Mouse (Mus musculus): ENCODE data around the gene Taf3. TPM values are rescaled to one million over a fixed set of nuclear protein-coding genes. Genes with fewer than 3 reads are reported as not detected.

Gene Taf3
- polyA plus RNA-seq, 1 experiment from 2014 or later, result 15.4 TPM

DNA sequence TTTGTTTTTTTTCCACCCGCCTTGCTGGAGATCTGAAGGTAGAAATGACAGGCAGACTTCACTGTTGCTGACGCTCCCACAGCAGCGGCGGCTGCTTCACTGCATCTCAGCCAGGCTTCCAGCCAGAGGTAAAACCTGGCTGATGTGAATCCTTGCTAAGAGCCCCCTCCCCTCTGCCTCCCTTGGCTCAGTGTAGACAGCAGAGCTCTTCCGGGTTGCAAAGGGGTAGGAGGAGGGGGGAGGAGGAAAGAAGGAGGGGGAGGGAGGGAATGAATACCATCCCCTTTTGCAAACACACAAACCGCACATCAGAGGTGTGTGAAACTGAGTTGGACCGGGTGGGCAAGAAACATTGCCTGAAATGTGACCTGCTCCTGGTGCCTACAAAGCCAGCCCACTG lies 160.8 kb downstream of the Taf3 start:
- H3K4me3 ChIP-seq (ENCODE audit: low read length), result peak overlapping the region; percentile 55

DNA sequence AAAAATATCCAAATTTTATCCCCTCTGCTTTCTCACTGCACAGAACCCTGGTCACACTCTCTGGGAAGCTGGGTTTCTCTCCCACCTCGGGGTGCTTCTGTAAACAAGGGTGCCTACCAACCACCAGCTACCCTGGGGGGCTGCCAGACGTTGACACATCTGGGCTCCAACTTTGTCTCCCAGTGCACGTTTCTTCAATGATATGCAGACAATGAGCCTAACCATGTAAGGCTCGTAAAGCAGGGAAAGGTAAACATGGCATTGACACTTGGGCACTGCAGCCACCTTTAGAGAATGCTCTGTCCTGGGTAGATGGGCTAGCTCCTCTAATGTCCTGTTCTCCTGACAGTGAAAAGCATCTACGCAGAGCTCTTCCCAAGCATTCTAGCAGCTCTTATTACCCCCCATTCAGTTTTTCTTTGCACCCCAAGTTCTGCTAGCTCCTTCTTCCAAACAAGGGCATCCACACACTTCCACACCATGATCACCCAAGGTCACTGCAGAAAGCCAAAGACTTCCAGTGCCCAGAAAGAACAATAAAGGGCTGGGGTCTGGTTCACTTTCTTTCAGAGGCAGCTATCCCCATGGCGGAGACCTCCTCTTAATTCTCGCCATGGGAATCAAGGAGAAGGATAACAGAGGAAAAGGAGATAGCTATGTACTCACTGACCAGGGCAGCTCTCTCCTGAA lies 161.3 kb downstream of the Taf3 start:
- H3K4me2 ChIP-seq (replicated peaks; ENCODE audit: low read depth, low read length), result peak overlapping the region; percentile 90
- H3K9me3 ChIP-seq (ENCODE audit: low read length), result no peaks in the 10 kb centered on the region
- WGBS, result 3% methylated on average over 7 of the region's 7 CpGs
- H3K4me3 ChIP-seq (ENCODE audit: low read length), result peak overlapping the region; percentile 55
- no peaks in the 10 kb centered on the region for H3K36me3 ChIP-seq (ENCODE audit: insufficient read depth, low read length)
- no peak for ATAC-seq (ENCODE audit: low FRiP score, low TSS enrichment)
- H3K9ac ChIP-seq (replicated peaks; ENCODE audit: low read length), result peak overlapping the region; percentile 68
- H3K4me1 ChIP-seq (ENCODE audit: insufficient read depth, low read length), result 0 out of 2 replicates have a peak, but pooled peaks cover 7% of the 10 kb centered on the region
- H3K27me3 ChIP-seq (ENCODE audit: insufficient read depth, low read length), result peaks cover 91% of the 10 kb centered on the region
- H3K27ac ChIP-seq (ENCODE audit: low read length), result peak overlapping the region; percentile 81

More for the DNA sequence above, 160.8 kb downstream of the Taf3 start:
- Histone ChIP-seq H3K4me2 (replicated peaks; ENCODE audit: low read depth, low read length) (peak overlapping the region; percentile 90), H3K9me3 (ENCODE audit: low read length) (no peaks in the 10 kb centered on the region), H3K9ac (replicated peaks; ENCODE audit: low read length) (peak overlapping the region; percentile 68), H3K27me3 (ENCODE audit: insufficient read depth, low read length) (peaks cover 91% of the 10 kb centered on the region), H3K4me1 (ENCODE audit: insufficient read depth, low read length) (0 out of 2 replicates have a peak, but pooled peaks cover 2% of the 10 kb centered on the region), H3K36me3 (ENCODE audit: insufficient read depth, low read length) (no peaks in the 10 kb centered on the region), H3K27ac (ENCODE audit: low read length) (peak overlapping the region; percentile 81)
- no peak; the same call in 1 of the 2 replicates for ATAC-seq (ENCODE audit: low FRiP score, low TSS enrichment)
- 0% methylated on average over 7 of the region's 7 CpGs for WGBS

DNA sequence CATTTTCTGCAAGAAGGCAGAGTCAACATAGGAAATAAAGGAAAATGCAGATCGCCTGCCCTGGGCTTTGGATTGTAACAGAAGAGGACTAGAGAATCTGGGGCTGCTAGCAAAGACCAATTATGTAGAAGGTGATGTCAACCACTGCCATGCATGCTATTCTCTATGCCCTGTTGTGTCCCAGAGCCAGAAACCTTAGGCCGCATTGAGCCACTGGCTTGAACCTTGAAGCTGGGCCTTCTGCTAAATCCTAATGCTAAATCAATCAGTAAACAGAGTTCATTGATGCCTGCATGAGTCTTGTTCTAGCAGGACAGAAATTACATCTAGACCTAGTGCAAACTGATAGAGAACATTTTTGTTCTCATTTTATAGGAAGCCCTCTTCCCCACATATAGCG lies 162.4 kb downstream of the Taf3 start:
- peak overlapping the region; percentile 35 for H3K27ac ChIP-seq (ENCODE audit: low read length)
- no peak for ATAC-seq (ENCODE audit: low FRiP score, low TSS enrichment)
- H3K36me3 ChIP-seq (ENCODE audit: insufficient read depth, low read length), result no peaks in the 10 kb centered on the region
- WGBS, result 25% methylated on average over 3 of the region's 3 CpGs
- H3K4me3 ChIP-seq (ENCODE audit: low read length), result peak overlapping the region; percentile 55
- H3K9ac ChIP-seq (replicated peaks; ENCODE audit: low read length), result peak overlapping the region; percentile 68
- H3K4me1 ChIP-seq (ENCODE audit: insufficient read depth, low read length), result peaks cover 14% of the 10 kb centered on the region; the same call in 1 of the 2 replicates
- H3K27me3 ChIP-seq (ENCODE audit: insufficient read depth, low read length), result peaks cover 94% of the 10 kb centered on the region
- no peaks in the 10 kb centered on the region for H3K9me3 ChIP-seq (ENCODE audit: low read length)
- H3K4me2 ChIP-seq (replicated peaks; ENCODE audit: low read depth, low read length), result peak overlapping the region; percentile 90

DNA sequence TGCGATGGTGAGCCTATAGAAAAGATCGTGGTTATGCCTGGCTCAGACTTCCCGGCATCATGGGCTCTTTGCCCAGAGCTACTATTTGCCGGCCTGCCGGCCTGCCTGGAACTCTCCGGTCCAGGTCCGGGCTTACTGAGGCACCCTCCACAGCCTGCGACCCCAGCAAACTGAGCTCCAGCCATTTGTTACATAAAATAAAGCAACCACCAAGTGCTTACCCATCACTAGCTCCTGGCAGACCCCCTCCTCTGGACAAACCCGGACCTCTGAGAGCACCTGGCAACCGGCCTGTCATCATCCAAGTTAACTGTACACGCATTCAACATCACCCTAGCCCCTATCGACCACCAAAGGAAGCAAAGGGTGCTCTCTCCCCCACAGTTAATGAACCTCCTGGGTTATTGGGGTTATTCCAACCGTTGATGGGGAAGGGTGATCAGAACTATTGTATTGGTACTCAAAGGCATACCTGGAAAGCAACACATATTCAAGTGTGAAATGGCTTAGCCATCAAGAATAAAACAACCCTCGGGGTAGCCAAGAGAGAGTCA lies 163.1 kb downstream of the Taf3 start:
- no peaks in the 10 kb centered on the region for H3K9me3 ChIP-seq (ENCODE audit: low read length)
- H3K4me2 ChIP-seq (replicated peaks; ENCODE audit: low read depth, low read length), result peak overlapping the region; percentile 90
- peaks cover 95% of the 10 kb centered on the region for H3K27me3 ChIP-seq (ENCODE audit: insufficient read depth, low read length)
- H3K27ac ChIP-seq (ENCODE audit: low read length), result 0 out of 2 replicates have a peak overlapping the region, but pooled peaks have one; percentile 0
- ATAC-seq (ENCODE audit: low FRiP score, low TSS enrichment), result no peak
- WGBS, result 6% methylated on average over 14 of the region's 14 CpGs
- peak overlapping the region; percentile 68 for H3K9ac ChIP-seq (replicated peaks; ENCODE audit: low read length)
- peak overlapping the region; percentile 55 for H3K4me3 ChIP-seq (ENCODE audit: low read length)
- H3K36me3 ChIP-seq (ENCODE audit: insufficient read depth, low read length), result no peaks in the 10 kb centered on the region
- peaks cover 16% of the 10 kb centered on the region; the same call in 1 of the 2 replicates for H3K4me1 ChIP-seq (ENCODE audit: insufficient read depth, low read length)

DNA sequence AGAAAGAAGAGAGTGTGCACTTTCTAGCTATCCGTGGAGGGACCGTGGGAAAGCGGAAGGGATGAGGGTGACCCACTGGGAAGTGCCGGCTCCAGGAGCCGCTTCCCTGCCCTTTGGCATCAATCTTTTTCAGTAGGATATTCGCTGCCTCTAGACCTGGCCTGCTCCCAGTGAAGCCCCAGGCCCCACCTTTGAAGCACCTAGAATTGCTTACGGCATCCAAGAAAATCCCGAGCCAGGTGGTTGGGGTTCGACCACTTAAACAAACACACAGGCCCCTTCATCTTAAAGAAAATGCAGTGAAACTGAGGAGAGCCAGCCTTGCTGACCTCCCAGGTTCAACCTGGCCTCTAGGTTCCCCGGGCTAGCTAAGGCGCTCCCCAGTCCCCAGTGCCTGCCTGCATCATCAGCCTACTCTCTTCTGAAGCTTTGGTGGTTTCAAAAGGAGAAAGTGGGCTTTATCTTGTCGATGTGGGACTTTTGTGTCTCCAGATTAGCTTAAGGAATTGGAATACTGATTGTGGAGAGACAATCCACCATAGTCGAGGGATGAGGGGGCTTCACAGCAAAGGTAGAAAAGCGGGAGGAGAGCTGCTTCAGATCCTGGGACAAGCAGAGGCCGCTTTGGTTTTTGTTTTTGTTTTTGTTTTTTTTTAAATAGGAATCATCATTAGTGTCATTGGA lies 163.7 kb downstream of the Taf3 start:
- 7% methylated on average over 15 of the region's 15 CpGs for WGBS
- Histone ChIP-seq H3K9ac (replicated peaks; ENCODE audit: low read length) (peak overlapping the region; percentile 68), H3K27me3 (ENCODE audit: insufficient read depth, low read length) (peaks cover 94% of the 10 kb centered on the region), H3K4me3 (ENCODE audit: low read length) (peak overlapping the region; percentile 55), H3K4me1 (ENCODE audit: insufficient read depth, low read length) (peaks cover 16% of the 10 kb centered on the region; the same call in 1 of the 2 replicates), H3K27ac (ENCODE audit: low read length) (peak overlapping the region; percentile 67), H3K9me3 (ENCODE audit: low read length) (no peaks in the 10 kb centered on the region), H3K4me2 (replicated peaks; ENCODE audit: low read depth, low read length) (peak overlapping the region; percentile 90), H3K36me3 (ENCODE audit: insufficient read depth, low read length) (no peaks in the 10 kb centered on the region)
- no peak for ATAC-seq (ENCODE audit: low FRiP score, low TSS enrichment)

DNA sequence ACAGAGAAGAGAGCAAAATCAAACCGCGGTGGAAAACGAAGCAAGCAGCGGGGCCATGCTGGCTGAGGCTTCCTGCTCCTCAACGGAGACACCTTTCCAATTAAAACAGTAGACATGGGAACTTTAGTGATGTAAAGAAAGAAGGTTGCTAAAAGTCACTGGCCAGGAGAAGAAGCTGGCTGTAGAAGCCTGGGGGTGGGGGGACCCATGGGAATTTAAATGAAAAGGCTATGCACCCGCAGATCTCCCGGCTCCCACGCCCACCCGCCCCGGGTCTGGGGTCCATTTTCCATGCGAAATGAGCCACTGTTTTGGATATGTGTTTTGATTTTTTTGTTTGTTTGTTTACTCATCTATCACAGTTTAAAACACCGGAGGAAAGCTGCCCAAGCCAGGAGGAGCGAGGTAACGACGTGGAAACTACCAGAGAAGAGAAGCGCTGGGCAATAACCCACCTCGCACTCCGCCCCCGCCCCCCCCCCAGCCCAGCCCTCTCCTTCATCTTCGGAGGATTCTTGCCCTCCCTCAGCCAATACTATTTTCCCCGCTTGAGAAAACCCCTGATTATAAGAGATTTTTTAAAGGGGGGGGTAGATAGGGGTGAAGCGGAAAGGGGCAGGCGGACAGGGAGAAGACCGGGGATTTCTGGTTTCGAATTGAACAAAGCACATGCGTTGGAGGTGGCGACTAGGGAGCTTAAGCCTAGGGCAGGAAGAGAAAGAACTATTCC lies 164.4 kb downstream of the Taf3 start:
- no peak for ATAC-seq (ENCODE audit: low FRiP score, low TSS enrichment)
- H3K4me2 ChIP-seq (replicated peaks; ENCODE audit: low read depth, low read length), result peak overlapping the region; percentile 90
- peaks cover 88% of the 10 kb centered on the region for H3K27me3 ChIP-seq (ENCODE audit: insufficient read depth, low read length)
- peak overlapping the region; percentile 55 for H3K4me3 ChIP-seq (ENCODE audit: low read length)
- no peaks in the 10 kb centered on the region for H3K9me3 ChIP-seq (ENCODE audit: low read length)
- H3K36me3 ChIP-seq (ENCODE audit: insufficient read depth, low read length), result no peaks in the 10 kb centered on the region
- peaks cover 16% of the 10 kb centered on the region; the same call in 1 of the 2 replicates for H3K4me1 ChIP-seq (ENCODE audit: insufficient read depth, low read length)
- WGBS, result 1% methylated on average over 27 of the region's 27 CpGs
- peak overlapping the region; percentile 68 for H3K9ac ChIP-seq (replicated peaks; ENCODE audit: low read length)
- peak overlapping the region; percentile 81 for H3K27ac ChIP-seq (ENCODE audit: low read length)

DNA sequence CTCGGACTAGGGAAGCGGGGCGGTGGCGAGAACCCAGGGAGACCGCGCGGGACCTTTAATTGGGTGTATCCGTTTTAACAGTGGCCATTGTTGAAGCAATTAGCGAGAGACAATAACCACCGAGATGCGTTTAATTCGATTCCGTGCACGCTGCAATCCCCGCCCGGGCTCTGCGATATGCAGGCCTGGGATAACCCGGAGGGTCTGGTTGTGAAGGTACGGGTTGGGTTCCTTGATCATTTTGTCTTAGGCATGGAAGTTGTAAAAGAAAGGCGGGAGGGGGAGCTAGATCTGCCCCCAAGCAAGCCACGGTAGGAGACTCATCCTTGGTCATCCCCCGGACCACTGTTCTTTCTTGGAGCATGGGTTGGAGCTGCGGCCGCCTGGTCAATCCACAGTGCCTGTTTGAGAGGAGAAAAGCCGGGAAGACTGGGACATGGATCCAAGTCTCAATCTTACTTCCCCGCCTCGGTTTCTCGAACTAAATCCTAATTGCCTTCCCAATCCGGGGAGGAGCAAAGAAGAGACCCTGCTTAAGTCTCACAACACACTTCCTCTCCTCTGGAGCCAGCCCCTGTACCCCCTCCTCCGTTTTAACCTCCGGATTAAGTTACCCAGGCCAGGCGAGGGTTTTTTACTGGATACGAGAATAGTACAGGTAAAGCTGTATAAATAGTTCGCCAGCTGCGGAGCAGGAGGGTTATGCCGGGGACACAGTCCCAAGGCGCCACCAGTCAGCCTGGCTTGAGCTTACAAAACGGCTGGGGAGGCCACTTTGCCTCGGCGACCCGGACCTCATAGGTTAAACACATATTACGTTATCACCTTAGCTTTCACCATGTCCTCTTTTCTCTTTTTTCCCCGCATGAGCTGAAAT lies 165.2 kb downstream of the Taf3 start:
- Histone ChIP-seq H3K36me3 (ENCODE audit: insufficient read depth, low read length) (no peaks in the 10 kb centered on the region), H3K9ac (replicated peaks; ENCODE audit: low read length) (peak overlapping the region; percentile 68), H3K4me3 (ENCODE audit: low read length) (peak overlapping the region; percentile 55), H3K27ac (ENCODE audit: low read length) (peak overlapping the region; percentile 81), H3K4me2 (replicated peaks; ENCODE audit: low read depth, low read length) (peak overlapping the region; percentile 90), H3K27me3 (ENCODE audit: insufficient read depth, low read length) (peaks cover 82% of the 10 kb centered on the region), H3K9me3 (ENCODE audit: low read length) (no peaks in the 10 kb centered on the region), H3K4me1 (ENCODE audit: insufficient read depth, low read length) (peaks cover 20% of the 10 kb centered on the region; the same call in 1 of the 2 replicates)
- WGBS, result 1% methylated on average over 43 of the region's 43 CpGs
- ATAC-seq (ENCODE audit: low FRiP score, low TSS enrichment), result no peak

DNA sequence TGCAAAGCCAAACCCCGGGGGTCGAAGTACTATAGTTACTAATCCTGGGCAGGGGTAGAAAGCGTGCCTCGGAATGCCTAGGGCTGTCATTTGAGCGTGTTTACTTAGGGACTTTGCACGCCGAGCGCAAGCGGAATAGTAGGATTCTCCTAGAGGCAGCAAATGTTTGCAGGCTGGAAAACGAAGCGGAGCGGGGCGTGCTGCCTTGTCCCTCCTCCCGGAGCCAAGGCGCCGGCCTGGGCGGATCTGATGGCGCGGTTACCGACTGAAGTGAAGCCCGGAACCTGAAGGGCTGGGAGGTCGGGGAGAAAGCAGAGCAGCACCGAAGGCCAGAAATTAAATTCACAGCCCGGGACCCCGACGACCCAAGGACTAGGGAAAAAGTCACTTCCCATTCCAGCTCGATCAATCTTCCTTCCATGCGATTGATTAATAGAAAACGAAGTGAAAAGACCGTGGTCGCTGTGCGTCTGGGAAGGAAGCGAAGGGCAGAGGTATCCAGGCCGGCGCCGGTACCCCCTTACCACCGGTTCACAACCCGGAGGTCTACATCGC lies 165.9 kb downstream of the Taf3 start:
- peak overlapping the region; percentile 68 for H3K9ac ChIP-seq (replicated peaks; ENCODE audit: low read length)

More for the DNA sequence above, 165.9 kb downstream of the Taf3 start:
- WGBS, result under 1% methylated on average over 39 of the region's 39 CpGs
- Histone ChIP-seq H3K4me1 (ENCODE audit: insufficient read depth, low read length) (peaks cover 25% of the 10 kb centered on the region; the same call in 1 of the 2 replicates), H3K36me3 (ENCODE audit: insufficient read depth, low read length) (no peaks in the 10 kb centered on the region), H3K4me3 (ENCODE audit: low read length) (peak overlapping the region; percentile 55), H3K4me2 (replicated peaks; ENCODE audit: low read depth, low read length) (peak overlapping the region; percentile 90), H3K9me3 (ENCODE audit: low read length) (no peaks in the 10 kb centered on the region), H3K27me3 (ENCODE audit: insufficient read depth, low read length) (peaks cover 78% of the 10 kb centered on the region), H3K27ac (ENCODE audit: low read length) (peak overlapping the region; percentile 81)
- no peak for ATAC-seq (ENCODE audit: low FRiP score, low TSS enrichment)

All from kidney, embryonic 16.5 days (tissue).